Mouse (Mus musculus): ENCODE measurements around the gene Derl3.

DNA sequence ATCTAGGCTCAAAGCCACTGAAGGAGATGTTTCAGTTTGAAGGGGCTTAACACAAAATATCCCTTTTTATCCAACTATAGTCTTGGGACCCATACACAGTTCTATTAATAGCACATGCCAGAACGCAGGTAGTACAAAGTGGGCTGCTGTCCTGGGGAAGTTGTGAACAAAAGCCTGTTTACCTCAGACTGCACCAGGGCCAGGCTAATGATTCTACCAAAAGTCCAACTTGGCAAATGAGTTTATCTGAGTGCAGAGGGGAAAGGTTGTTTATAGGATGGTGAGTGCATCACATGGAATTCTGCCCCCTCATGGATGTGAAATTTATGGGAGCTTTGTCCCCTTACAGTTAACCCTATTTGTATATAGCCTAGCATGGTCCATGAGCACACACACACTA, 48.4 kb upstream of the Derl3 start:
- TF ChIP-seq TAL1 (conservative IDR thresholded peaks at IDR 0.05; ENCODE audit: low read depth, low read length): no peak
- TF ChIP-seq CTCF (IDR thresholded peaks at IDR 0.05; ENCODE audit: low read depth, low read length): no peak
- TF ChIP-seq POLR2AphosphoS5 (IDR thresholded peaks at IDR 0.05; ENCODE audit: insufficient replicate concordance, low read depth, low read length): no peak
